Mouse (Mus musculus) liver, postnatal 0 days (tissue): ENCODE results near the gene Zfp148.

Experiments used
- CTCF ChIP-seq: sonication (generic); IDR thresholded peaks from 2 replicates; pipeline ENCODE4 v1.5.1; 2016; ENCODE audit warnings: antibody characterized with exemption, low read depth
- EP300 ChIP-seq: IDR thresholded peaks from 2 replicates; pipeline ENCODE4 v1.6.1; 2016; ENCODE audit warnings: antibody characterized with exemption, low read depth, mild to moderate bottlenecking

DNA sequence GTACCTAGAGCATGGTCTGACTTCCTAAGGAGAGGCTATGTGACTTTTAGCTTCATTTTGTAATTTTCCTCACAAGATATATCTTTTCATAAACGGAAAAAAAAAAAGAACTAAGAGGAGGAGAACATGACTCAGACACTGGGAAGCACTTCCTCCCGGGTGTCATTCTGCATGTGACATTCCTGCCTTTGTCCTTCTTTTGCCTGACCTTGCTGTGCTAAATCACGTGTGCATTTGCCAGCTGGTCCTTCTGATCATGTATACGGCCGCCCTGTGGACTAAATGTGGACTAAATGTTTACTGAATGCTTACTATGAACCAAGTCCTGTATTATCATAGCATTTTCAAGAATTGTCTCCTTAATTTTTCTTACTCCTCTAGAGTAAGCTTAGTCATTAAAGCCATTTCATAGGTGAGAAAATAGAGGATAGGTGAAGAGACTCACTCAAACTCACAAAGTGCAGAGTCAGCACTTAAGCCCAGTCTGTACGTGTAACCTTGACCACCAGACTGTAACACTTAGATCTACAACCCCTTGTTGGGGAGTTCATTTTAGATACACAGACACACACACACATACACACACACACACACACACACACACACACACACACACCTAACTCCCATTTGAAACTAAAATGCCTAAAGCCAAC is 139.4 kb downstream of the Zfp148 start:
- TF ChIP-seq EP300, result no peak
- TF ChIP-seq CTCF, result no peak
